Comparison of ENCODE assay signal across 20 mouse cellular contexts in genomic region chr1:63508801-63509200, GRCm38 (mm10).
A peak's percentile ranks its signal among the peaks of the same experiment; 100 is the strongest.
DNase-seq lines count a peak whose midpoint lies in the region; ATAC-seq and TF ChIP-seq lines count a peak whose summit lies in the region.
"Had no signal": no experiment of that assay in that cellular context is flagged by ENCODE, and none has a peak within 500 bp of the region (broad histone marks: within the 10 kb centered on the region; RNA-seq: fewer than 3 reads in every experiment).

No protein-coding gene starts in this region.

- no peak for TF ChIP-seq CTCF in midbrain, postnatal 0 days (IDR thresholded peaks at IDR 0.05)
- no peak for TF ChIP-seq CTCF in hindbrain, postnatal 0 days (IDR thresholded peaks at IDR 0.05; ENCODE audit: low read depth)

- H3K27me3 ChIP-seq in hindbrain, embryonic 13.5 days: no peaks in the 10 kb centered on the region
- no peaks in the 10 kb centered on the region for H3K27me3 ChIP-seq in hindbrain, embryonic 10.5 days (ENCODE audit: insufficient read depth, poor library complexity, severe bottlenecking)
- H3K27me3 ChIP-seq in midbrain, postnatal 0 days (ENCODE audit: insufficient read depth, low read length): no peaks in the 10 kb centered on the region
- no peaks in the 10 kb centered on the region for H3K27me3 ChIP-seq in midbrain, embryonic 15.5 days (replicated peaks)
- no peaks in the 10 kb centered on the region for H3K27me3 ChIP-seq in hindbrain, postnatal 0 days (ENCODE audit: insufficient read depth, low read length)
- H3K27me3 ChIP-seq: CH12.LX; embryonic facial prominence, embryonic 12.5 days; forebrain, embryonic 15.5 days; heart, embryonic 13.5 days had no signal

- no peak overlapping the region for H3K4me3 ChIP-seq in hindbrain, embryonic 13.5 days
- H3K4me3 ChIP-seq in hindbrain, embryonic 10.5 days: no peak overlapping the region
- H3K4me3 ChIP-seq in midbrain, postnatal 0 days (ENCODE audit: low read depth, low read length): no peak overlapping the region
- H3K4me3 ChIP-seq in midbrain, embryonic 15.5 days: no peak overlapping the region
- no peak overlapping the region for H3K4me3 ChIP-seq in hindbrain, postnatal 0 days (ENCODE audit: low read length)
- H3K4me3 ChIP-seq: embryonic facial prominence, embryonic 12.5 days; forebrain, embryonic 15.5 days; heart, embryonic 13.5 days had no signal

- DNase-seq in hindbrain, embryonic 10.5 days (ENCODE audit: low spot score): no peak
- peak; percentile 42 for DNase-seq in midbrain, postnatal 0 days (ENCODE audit: low spot score)
- DNase-seq in hindbrain, postnatal 0 days (ENCODE audit: low spot score): peak; percentile 38
- peak; percentile 78 for DNase-seq in retina, postnatal 1 day
- no peak for DNase-seq in adrenal gland, postnatal 25 days
- DNase-seq: adrenal gland, postnatal 14 days; cerebellum, adult 11 months; cerebellum, adult 9-10 months; cerebellum, postnatal 25 days; gastrocnemius, postnatal 10 days; heart, postnatal 36 days had no signal

- no peaks in the 10 kb centered on the region for H3K9me3 ChIP-seq in hindbrain, embryonic 13.5 days
- H3K9me3 ChIP-seq in hindbrain, embryonic 10.5 days: no peaks in the 10 kb centered on the region
- H3K9me3 ChIP-seq in midbrain, postnatal 0 days (ENCODE audit: low read length): no peaks in the 10 kb centered on the region
- no peaks in the 10 kb centered on the region for H3K9me3 ChIP-seq in midbrain, embryonic 15.5 days
- H3K9me3 ChIP-seq in hindbrain, postnatal 0 days (ENCODE audit: low read length): no peaks in the 10 kb centered on the region
- H3K9me3 ChIP-seq: embryonic facial prominence, embryonic 12.5 days; forebrain, embryonic 15.5 days; heart, embryonic 13.5 days had no signal

- H3K36me3 ChIP-seq in hindbrain, embryonic 13.5 days: no peaks in the 10 kb centered on the region
- no peaks in the 10 kb centered on the region for H3K36me3 ChIP-seq in hindbrain, embryonic 10.5 days
- no peaks in the 10 kb centered on the region for H3K36me3 ChIP-seq in midbrain, postnatal 0 days (ENCODE audit: insufficient read depth, low read length)
- no peaks in the 10 kb centered on the region for H3K36me3 ChIP-seq in midbrain, embryonic 15.5 days (replicated peaks)
- H3K36me3 ChIP-seq in hindbrain, postnatal 0 days (ENCODE audit: insufficient read depth, low read length): no peaks in the 10 kb centered on the region
- H3K36me3 ChIP-seq: embryonic facial prominence, embryonic 12.5 days; forebrain, embryonic 15.5 days; heart, embryonic 13.5 days had no signal

- H3K9ac ChIP-seq in hindbrain, embryonic 13.5 days: no peak overlapping the region
- no peak overlapping the region for H3K9ac ChIP-seq in midbrain, postnatal 0 days (replicated peaks; ENCODE audit: low read length, poor library complexity, severe bottlenecking)
- H3K9ac ChIP-seq in midbrain, embryonic 15.5 days: no peak overlapping the region
- H3K9ac ChIP-seq in hindbrain, postnatal 0 days (replicated peaks; ENCODE audit: low read length): no peak overlapping the region
- H3K9ac ChIP-seq: embryonic facial prominence, embryonic 12.5 days; forebrain, embryonic 15.5 days; heart, embryonic 13.5 days had no signal

- 0 out of 2 replicates have a peak, but pooled peaks have one; percentile 52 for ATAC-seq in hindbrain, embryonic 13.5 days (ENCODE audit: low FRiP score)
- ATAC-seq in midbrain, postnatal 0 days (ENCODE audit: low FRiP score): no peak
- no peak for ATAC-seq in midbrain, embryonic 15.5 days (replicated peaks)
- ATAC-seq in hindbrain, postnatal 0 days: 0 out of 2 replicates have a peak, but pooled peaks have one; percentile 47
- ATAC-seq: activated CD4-positive, CD25-positive, alpha-beta regulatory T cell, adult 4 months; forebrain, embryonic 15.5 days; intestine, embryonic 16.5 days; Patski had no signal

- no peak overlapping the region for H3K4me2 ChIP-seq in hindbrain, embryonic 13.5 days
- no peak overlapping the region for H3K4me2 ChIP-seq in midbrain, postnatal 0 days (ENCODE audit: low read depth, low read length, poor library complexity, severe bottlenecking)
- no peak overlapping the region for H3K4me2 ChIP-seq in midbrain, embryonic 15.5 days
- no peak overlapping the region for H3K4me2 ChIP-seq in hindbrain, postnatal 0 days (ENCODE audit: low read depth, low read length)
- H3K4me2 ChIP-seq: embryonic facial prominence, embryonic 12.5 days; forebrain, embryonic 15.5 days; heart, embryonic 13.5 days had no signal

- H3K4me1 ChIP-seq in hindbrain, embryonic 13.5 days (replicated peaks): peaks cover 4% of the 10 kb centered on the region; the same call in 1 of the 2 replicates
- no peaks in the 10 kb centered on the region for H3K4me1 ChIP-seq in hindbrain, embryonic 10.5 days (replicated peaks)
- H3K4me1 ChIP-seq in midbrain, postnatal 0 days (ENCODE audit: insufficient read depth, low read length): no peaks in the 10 kb centered on the region
- H3K4me1 ChIP-seq in midbrain, embryonic 15.5 days: no peaks in the 10 kb centered on the region
- no peaks in the 10 kb centered on the region for H3K4me1 ChIP-seq in hindbrain, postnatal 0 days (ENCODE audit: insufficient read depth, low read length)
- H3K4me1 ChIP-seq: embryonic facial prominence, embryonic 12.5 days; forebrain, embryonic 15.5 days; heart, embryonic 13.5 days had no signal

- 55% methylated on average over 4 of the region's 4 CpGs for WGBS in hindbrain, embryonic 13.5 days
- WGBS in hindbrain, embryonic 10.5 days: 79% methylated on average over 4 of the region's 4 CpGs
- 58% methylated on average over 4 of the region's 4 CpGs for WGBS in midbrain, postnatal 0 days
- 61% methylated on average over 4 of the region's 4 CpGs for WGBS in midbrain, embryonic 15.5 days
- WGBS in hindbrain, postnatal 0 days: 59% methylated on average over 4 of the region's 4 CpGs

- H3K27ac ChIP-seq in hindbrain, embryonic 13.5 days: peak overlapping the region; percentile 27; the same call in 1 of the 2 replicates
- no peak overlapping the region for H3K27ac ChIP-seq in hindbrain, embryonic 10.5 days
- no peak overlapping the region for H3K27ac ChIP-seq in midbrain, postnatal 0 days (ENCODE audit: low read depth, low read length)
- no peak overlapping the region for H3K27ac ChIP-seq in midbrain, embryonic 15.5 days
- H3K27ac ChIP-seq in hindbrain, postnatal 0 days: no peak overlapping the region
- H3K27ac ChIP-seq: embryonic facial prominence, embryonic 12.5 days; forebrain, embryonic 15.5 days; heart, embryonic 13.5 days had no signal

Comparison
In these comparisons a context has a peak if more than half of its experiments do, and no peak if none do; other contexts are left out.
1. DNase-seq: peak in midbrain, postnatal 0 days (single experiment), hindbrain, postnatal 0 days (single experiment) and retina, postnatal 1 day (single experiment); none in hindbrain, embryonic 10.5 days (single experiment) and adrenal gland, postnatal 25 days (single experiment).
2. ATAC-seq: peak in hindbrain, embryonic 13.5 days (single experiment) and hindbrain, postnatal 0 days (single experiment); none in midbrain, postnatal 0 days (single experiment) and midbrain, embryonic 15.5 days (single experiment).